ENCODE assay signal across 8 mouse cellular contexts in genomic region chr7:122970119-122970781, GRCm38 (mm10). TPM values are rescaled to one million over a fixed set of nuclear protein-coding genes. Genes with fewer than 3 reads are reported as not detected.
A peak's percentile ranks its signal among the peaks of the same experiment; 100 is the strongest.
DNase-seq lines count a peak whose midpoint lies in the region; ATAC-seq and TF ChIP-seq lines count a peak whose summit lies in the region.

No protein-coding gene starts in this region.

- no peak for TF ChIP-seq POLR2A in small intestine, adult 2 months (IDR thresholded peaks at IDR 0.05; ENCODE audit: low read depth, low read length)

- TF ChIP-seq CTCF in small intestine, adult 2 months (IDR thresholded peaks at IDR 0.05; ENCODE audit: extremely low read depth, insufficient read length, insufficient replicate concordance, low read depth, low read length): no peak

- no peaks in the 10 kb centered on the region for H3K9me3 ChIP-seq in embryonic facial prominence, embryonic 12.5 days
- H3K9me3 ChIP-seq in limb, embryonic 10.5 days (replicated peaks): no peaks in the 10 kb centered on the region
- H3K9me3 ChIP-seq in midbrain, embryonic 10.5 days (replicated peaks): no peaks in the 10 kb centered on the region

- peaks cover 23% of the 10 kb centered on the region for H3K4me1 ChIP-seq in embryonic facial prominence, embryonic 12.5 days
- peaks cover 22% of the 10 kb centered on the region for H3K4me1 ChIP-seq in limb, embryonic 10.5 days
- H3K4me1 ChIP-seq in midbrain, embryonic 10.5 days: peaks cover 38% of the 10 kb centered on the region
- H3K4me1 ChIP-seq in small intestine, adult 2 months (ENCODE audit: control insufficient read depth, insufficient read depth, insufficient read length, low read length): no peaks in the 10 kb centered on the region

- no peaks in the 10 kb centered on the region for H3K27me3 ChIP-seq in embryonic facial prominence, embryonic 12.5 days
- no peaks in the 10 kb centered on the region for H3K27me3 ChIP-seq in limb, embryonic 10.5 days (ENCODE audit: low read depth, poor library complexity, severe bottlenecking)
- H3K27me3 ChIP-seq in midbrain, embryonic 10.5 days (ENCODE audit: low read depth, poor library complexity, severe bottlenecking): no peaks in the 10 kb centered on the region
- H3K27me3 ChIP-seq in small intestine, adult 2 months (ENCODE audit: control insufficient read depth, insufficient read depth, low read length): no peaks in the 10 kb centered on the region

- peak overlapping the region; percentile 93 for H3K9ac ChIP-seq in embryonic facial prominence, embryonic 12.5 days

- peak overlapping the region; percentile 97 for H3K4me3 ChIP-seq in embryonic facial prominence, embryonic 12.5 days
- peak overlapping the region; percentile 100 for H3K4me3 ChIP-seq in limb, embryonic 10.5 days
- H3K4me3 ChIP-seq in midbrain, embryonic 10.5 days: peak overlapping the region; percentile 100
- H3K4me3 ChIP-seq in small intestine, adult 2 months (ENCODE audit: low read depth, low read length): peak overlapping the region; percentile 100

- peak overlapping the region; percentile 72 for H3K4me2 ChIP-seq in embryonic facial prominence, embryonic 12.5 days (replicated peaks)

- peak overlapping the region; percentile 92 for H3K27ac ChIP-seq in embryonic facial prominence, embryonic 12.5 days
- peak overlapping the region; percentile 99 for H3K27ac ChIP-seq in limb, embryonic 10.5 days
- peak overlapping the region; percentile 99 for H3K27ac ChIP-seq in midbrain, embryonic 10.5 days (replicated peaks)
- H3K27ac ChIP-seq in small intestine, adult 2 months (ENCODE audit: insufficient read depth, low read depth, low read length): peak overlapping the region; percentile 90

- WGBS in embryonic facial prominence, embryonic 12.5 days: under 1% methylated on average over 63 of the region's 69 CpGs
- WGBS in limb, embryonic 10.5 days: under 1% methylated on average over 45 of the region's 69 CpGs
- WGBS in midbrain, embryonic 10.5 days: under 1% methylated on average over 64 of the region's 69 CpGs
- under 1% methylated on average over 62 of the region's 69 CpGs for WGBS in small intestine, adult 2 months

- peaks cover 10% of the 10 kb centered on the region; the same call in 1 of the 2 replicates for H3K36me3 ChIP-seq in embryonic facial prominence, embryonic 12.5 days
- peaks cover 37% of the 10 kb centered on the region for H3K36me3 ChIP-seq in limb, embryonic 10.5 days
- H3K36me3 ChIP-seq in midbrain, embryonic 10.5 days: peaks cover 37% of the 10 kb centered on the region
- H3K36me3 ChIP-seq in small intestine, adult 2 months (ENCODE audit: control insufficient read depth, insufficient read depth, low read length): 0 out of 2 replicates have a peak, but pooled peaks cover 3% of the 10 kb centered on the region

- no peak for DNase-seq in cerebellum, adult 9-11 months
- DNase-seq in heart, adult 18-20 months: peak; percentile 63 to 67
- peak; percentile 46 for DNase-seq in kidney, adult 11 months
- DNase-seq in limb, embryonic 10.5 days (ENCODE audit: low spot score): peak; percentile 73
- DNase-seq in midbrain, embryonic 10.5 days (ENCODE audit: low spot score): peak; percentile 71

- peak; percentile 53 for ATAC-seq in cerebellum, adult (ENCODE audit: insufficient number of reproducible peaks, low FRiP score, low TSS enrichment)
- peak; percentile 38; the same call in 1 of the 2 replicates for ATAC-seq in embryonic facial prominence, embryonic 12.5 days (ENCODE audit: insufficient number of reproducible peaks, insufficient read depth, low FRiP score, low TSS enrichment)

RNA-seq across cellular contexts. Expression of gene Rbbp6, which starts 4.8 kb away (rescaled TPM):
- 37.4 and 40.4 TPM in 2 replicates for polyA plus RNA-seq in embryonic facial prominence, embryonic 12.5 days (2016; fragmentation: Nextera tagmentation; extraction: Ambion mirVana)
- total RNA-seq in heart, adult 18-20 months (2021): 10 to 100 TPM; 26.6 to 34.3 TPM
- polyA plus RNA-seq in limb, embryonic 10.5 days (2016; fragmentation: Nextera tagmentation; extraction: Ambion mirVana): 27.5 and 28.9 TPM in 2 replicates
- 24.9 and 25.6 TPM in 2 replicates for polyA plus RNA-seq in midbrain, embryonic 10.5 days (2016; fragmentation: Nextera tagmentation; extraction: Ambion mirVana)
- polyA plus RNA-seq in small intestine, adult 2 months (2012; rRNA removed): 2.0 and 4.6 TPM in 2 replicates
